Mouse (Mus musculus) kidney, adult 2 months (tissue): ENCODE results near the gene Ttyh1. TPM values are rescaled to one million over a fixed set of nuclear protein-coding genes. Genes with fewer than 3 reads are reported as not detected.
A peak's percentile ranks its signal among the peaks of the same experiment; 100 is the strongest.

Experiments used
- DNase-seq: peaks from one replicate; pipeline ENCODE4 v3.0.0; 2021
- H3K27ac ChIP-seq: fragments of 200-500 bp; 2 replicates; pipeline ENCODE4 v1.5.1; 2012; ENCODE audit warnings: low read depth, low read length, control low read depth, inconsistent platforms; ENCODE audit not compliant: insufficient read depth
- H3K27me3 ChIP-seq: fragments of 200-500 bp; replicated peaks from 2 replicates; pipeline ENCODE4 v1.6.1; 2012; ENCODE audit warnings: mild to moderate bottlenecking, moderate library complexity, low read length, inconsistent platforms; ENCODE audit not compliant: control insufficient read depth, insufficient read depth
- H3K36me3 ChIP-seq: fragments of 200-500 bp; 2 replicates; pipeline ENCODE4 v1.6.1; 2012; ENCODE audit warnings: mild to moderate bottlenecking, moderate library complexity, low read length, inconsistent platforms; ENCODE audit not compliant: control insufficient read depth, insufficient read depth
- H3K4me1 ChIP-seq: fragments of 200-500 bp; 2 replicates; pipeline ENCODE4 v1.6.1; 2011; ENCODE audit warnings: low read length; ENCODE audit not compliant: control insufficient read depth, insufficient read depth
- H3K4me3 ChIP-seq: fragments of 200-500 bp; 2 replicates; pipeline ENCODE4 v1.5.1; 2011; ENCODE audit warnings: mild to moderate bottlenecking, low read depth, low read length, control low read depth; ENCODE audit not compliant: insufficient read depth
- CTCF ChIP-seq: fragments of 200-500 bp; conservative IDR thresholded peaks from 2 replicates; pipeline ENCODE4 v1.5.1; 2011; ENCODE audit warnings: low read depth, mild to moderate bottlenecking, control low read depth, low read length, moderate library complexity, mixed read lengths; ENCODE audit not compliant: insufficient read depth, insufficient read length
- POLR2A ChIP-seq: fragments of 200-500 bp; IDR thresholded peaks from one replicate; pipeline ENCODE4 v1.6.1; 2011; ENCODE audit warnings: low read depth, low read length, control low read depth
- WGBS: fragments of 180-500 bp; shearing (Covaris S2); methylation state at CpG from one replicate; pipeline ENCODE4 v1.1.7; 2018; 5-methylcytosine and 5-hydroxymethylcytosine counted together
- polyA plus RNA-seq: library from polyadenylated mRNA; depleted of rRNA; stranded (reverse); fragments of >200 nt; gene quantifications from 2 replicates; pipeline ENCODE4 v1.2.3, GENCODE M21; 2012; rRNA removed

Gene Ttyh1
- polyA plus RNA-seq, 1 experiment, result 2.8 TPM

GRCm38 (mm10) chr7:4163571-4164072 lies 44.4 kb downstream of the Ttyh1 start:
- Histone ChIP-seq H3K36me3 (no peaks in the 10 kb centered on the region), H3K4me3 (peak overlapping the region; percentile 62), H3K27ac (peak overlapping the region; percentile 81), H3K4me1 (peaks cover 11% of the 10 kb centered on the region), H3K27me3 (no peaks in the 10 kb centered on the region)
- DNase-seq, result peak; percentile 34
- no peak for TF ChIP-seq POLR2A
- WGBS, result 1% methylated on average over 11 of the region's 11 CpGs

GRCm38 (mm10) chr7:4164090-4164910 lies 45.1 kb downstream of the Ttyh1 start, which contains the start of gene Cdc42ep5:
Gene Cdc42ep5, minus strand, starts transcription at chr7:4164860.
- 1% methylated on average over 19 of the region's 20 CpGs for WGBS
- Histone ChIP-seq H3K27me3 (no peaks in the 10 kb centered on the region), H3K36me3 (no peaks in the 10 kb centered on the region), H3K27ac (peak within 1 kb of the TSS; percentile 81), H3K4me3 (peak within 1 kb of the TSS; percentile 62), H3K4me1 (peaks cover 11% of the 10 kb centered on the region)
- peak; percentile 74 for DNase-seq
- TF ChIP-seq POLR2A (no peak), CTCF (no peak)

- DNase-seq, result peak; percentile 72
- TF ChIP-seq CTCF (no peak), POLR2A (no peak)
- H3K36me3 ChIP-seq, result no peaks in the 10 kb centered on the region
- peaks cover 11% of the 10 kb centered on the region for H3K4me1 ChIP-seq
- H3K27me3 ChIP-seq, result no peaks in the 10 kb centered on the region
- 14% methylated on average over 3 of the region's 3 CpGs for WGBS
- peak overlapping the region; percentile 2; the same call in 1 of the 2 replicates for H3K27ac ChIP-seq
- H3K4me3 ChIP-seq, result peak overlapping the region; percentile 6; the same call in 1 of the 2 replicates
These were observed 46.1 kb downstream of the Ttyh1 start for GRCm38 (mm10) chr7:4165286-4165685.

- H3K27me3 ChIP-seq, result no peaks in the 10 kb centered on the region
- H3K4me1 ChIP-seq, result peaks cover 11% of the 10 kb centered on the region
- no peak for DNase-seq
- H3K27ac ChIP-seq, result no peak overlapping the region; the same call in 1 of the 2 replicates
- TF ChIP-seq POLR2A, result no peak
- no peak for TF ChIP-seq CTCF
- H3K4me3 ChIP-seq, result no peak overlapping the region
- H3K36me3 ChIP-seq, result no peaks in the 10 kb centered on the region
These were observed 47.9 kb downstream of the Ttyh1 start for GRCm38 (mm10) chr7:4167098-4167497.

- 68% methylated on average over 6 of the region's 6 CpGs for WGBS
- peaks cover 4% of the 10 kb centered on the region for H3K4me1 ChIP-seq
- DNase-seq, result no peak
- no peaks in the 10 kb centered on the region for H3K27me3 ChIP-seq
- no peak overlapping the region for H3K27ac ChIP-seq
- no peaks in the 10 kb centered on the region for H3K36me3 ChIP-seq
- H3K4me3 ChIP-seq, result no peak overlapping the region
- TF ChIP-seq POLR2A, result no peak
- no peak for TF ChIP-seq CTCF
These were observed 51.2 kb downstream of the Ttyh1 start for GRCm38 (mm10) chr7:4170193-4170938.

- TF ChIP-seq POLR2A (no peak), CTCF (no peak)
- Histone ChIP-seq H3K27me3 (no peaks in the 10 kb centered on the region), H3K27ac (no peak overlapping the region), H3K4me3 (no peak overlapping the region), H3K4me1 (no peaks in the 10 kb centered on the region), H3K36me3 (no peaks in the 10 kb centered on the region)
- WGBS, result 35% methylated on average over 3 of the region's 3 CpGs
- peak; percentile 44 for DNase-seq
These were observed 59.2 kb downstream of the Ttyh1 start for GRCm38 (mm10) chr7:4178438-4178837.

Other genes with a start within 250 kb of the Ttyh1 start
- gene Gm14548, start 221.3 kb upstream of the Ttyh1 start, polyA plus RNA-seq, result 0.15 and 0.23 TPM in 2 replicates
- gene Lilra6, start 203.9 kb upstream of the Ttyh1 start, polyA plus RNA-seq, result 0.11 and 0.20 TPM in 2 replicates
- 1.6 and 1.9 TPM in 2 replicates for gene Lair1, start 56.2 kb upstream of the Ttyh1 start, polyA plus RNA-seq
- 225 and 407 TPM in 2 replicates for gene Leng8, start 17.6 kb downstream of the Ttyh1 start, polyA plus RNA-seq
- gene Leng9, start 31.0 kb downstream of the Ttyh1 start, polyA plus RNA-seq, result 5.3 and 6.2 TPM in 2 replicates
- gene Cdc42ep5, start 45.5 kb downstream of the Ttyh1 start, polyA plus RNA-seq, result 23.5 and 32.1 TPM in 2 replicates
- gene Lilra5, start 118.3 kb downstream of the Ttyh1 start, polyA plus RNA-seq, result 1.2 and 1.6 TPM in 2 replicates
- gene Ncr1, start 218.3 kb downstream of the Ttyh1 start, polyA plus RNA-seq, result 0.29 and 0.52 TPM in 2 replicates